Mouse (Mus musculus): ENCODE data around the gene Ghr. TPM values are rescaled to one million over a fixed set of nuclear protein-coding genes. Genes with fewer than 3 reads are reported as not detected.
A peak's percentile ranks its signal among the peaks of the same experiment; 100 is the strongest.

Gene Ghr
- polyA plus RNA-seq (2014; fragmentation: Nextera tagmentation; extraction: Ambion mirVana) = 133 and 139 TPM in 2 replicates

GRCm38 (mm10) chr15:3582807-3583636 is at the start of gene Ghr:
Gene Ghr, minus strand, starts transcription at chr15:3583492.
- Histone ChIP-seq H3K9ac (peak within 1 kb of the TSS; percentile 67), H3K36me3 (ENCODE audit: insufficient read depth) (no peaks in the 10 kb centered on the region), H3K4me1 (ENCODE audit: insufficient read depth) (peaks cover 27% of the 10 kb centered on the region), H3K9me3 (ENCODE audit: low read depth, low read length) (no peaks in the 10 kb centered on the region), H3K27me3 (ENCODE audit: insufficient read depth, low read length) (no peaks in the 10 kb centered on the region), H3K4me3 (ENCODE audit: low read depth, low read length) (peak within 1 kb of the TSS; percentile 62), H3K4me2 (peak within 1 kb of the TSS; percentile 69), H3K27ac (ENCODE audit: low read depth) (peak within 1 kb of the TSS; percentile 93)
- peak; percentile 84 for ATAC-seq (ENCODE audit: insufficient read depth)
- DNase-seq = peak; percentile 96
- WGBS = under 1% methylated on average over 50 of the region's 52 CpGs
- TF ChIP-seq CTCF (IDR thresholded peaks at IDR 0.05; ENCODE audit: low read depth) = peak; percentile 82

DNA sequence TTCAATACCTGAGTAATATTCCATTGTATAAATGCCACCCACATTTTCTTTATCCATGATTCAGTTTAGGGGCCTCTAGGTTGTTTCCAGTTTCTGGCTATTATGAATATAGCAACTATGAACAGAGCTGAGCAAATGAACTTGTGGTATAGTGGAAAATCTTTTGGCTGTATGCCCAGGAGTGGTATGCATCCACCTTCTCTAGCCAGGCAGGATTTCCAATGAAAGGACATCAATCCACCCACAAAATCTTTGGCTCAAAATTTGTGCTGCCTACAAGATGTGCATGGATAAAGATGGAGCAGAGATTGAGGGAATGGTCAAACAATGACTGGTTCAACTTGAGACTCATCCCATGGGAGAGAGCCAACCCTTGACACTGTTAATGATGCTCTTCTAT is 39.5 kb upstream of the Ghr start:
- no peaks in the 10 kb centered on the region for H3K36me3 ChIP-seq (ENCODE audit: insufficient read depth)
- ATAC-seq (ENCODE audit: insufficient read depth) (no peak), DNase-seq (peak; percentile 4)
- H3K4me2 ChIP-seq = no peak overlapping the region
- TF ChIP-seq CTCF (IDR thresholded peaks at IDR 0.05; ENCODE audit: low read depth) = no peak
- H3K9ac ChIP-seq = no peak overlapping the region
- no peak overlapping the region for H3K27ac ChIP-seq (ENCODE audit: low read depth)
- no peaks in the 10 kb centered on the region for H3K4me1 ChIP-seq (ENCODE audit: insufficient read depth)
- H3K9me3 ChIP-seq (ENCODE audit: low read depth, low read length) = no peaks in the 10 kb centered on the region
- H3K4me3 ChIP-seq (ENCODE audit: low read depth, low read length) = no peak overlapping the region
- H3K27me3 ChIP-seq (ENCODE audit: insufficient read depth, low read length) = no peaks in the 10 kb centered on the region

DNA sequence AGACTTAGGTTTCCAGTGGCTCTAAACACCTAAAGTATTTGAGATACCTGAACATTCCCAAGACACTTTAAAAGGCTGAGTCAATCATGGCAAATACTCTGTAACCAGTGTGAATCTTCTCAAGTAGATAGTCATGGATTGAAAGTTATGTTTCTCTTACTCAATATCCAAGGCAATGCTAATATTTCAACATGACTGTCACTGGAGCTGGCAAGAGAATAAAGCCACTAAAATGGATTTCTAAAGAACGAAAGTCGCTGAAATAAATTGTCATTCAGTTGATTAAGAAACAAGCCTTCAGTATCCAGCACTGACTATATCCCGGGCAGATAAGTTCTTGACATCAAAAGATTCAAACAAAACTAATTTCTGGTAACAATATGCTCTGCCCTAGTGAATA is 37.1 kb upstream of the Ghr start:
- no peak overlapping the region for H3K4me3 ChIP-seq (ENCODE audit: low read depth, low read length)
- no peak for TF ChIP-seq CTCF (IDR thresholded peaks at IDR 0.05; ENCODE audit: low read depth)
- no peaks in the 10 kb centered on the region for H3K36me3 ChIP-seq (ENCODE audit: insufficient read depth)
- ATAC-seq (ENCODE audit: insufficient read depth) (no peak), DNase-seq (peak; percentile 4)
- no peak overlapping the region for H3K4me2 ChIP-seq
- 69% methylated on average over 3 of the region's 3 CpGs for WGBS
- no peaks in the 10 kb centered on the region for H3K27me3 ChIP-seq (ENCODE audit: insufficient read depth, low read length)
- no peaks in the 10 kb centered on the region for H3K4me1 ChIP-seq (ENCODE audit: insufficient read depth)
- H3K9ac ChIP-seq = no peak overlapping the region
- H3K9me3 ChIP-seq (ENCODE audit: low read depth, low read length) = no peaks in the 10 kb centered on the region
- H3K27ac ChIP-seq (ENCODE audit: low read depth) = no peak overlapping the region

GRCm38 (mm10) chr15:3618311-3618710 is 35.0 kb upstream of the Ghr start:
- Histone ChIP-seq H3K4me3 (ENCODE audit: low read depth, low read length) (no peak overlapping the region), H3K9ac (no peak overlapping the region), H3K9me3 (ENCODE audit: low read depth, low read length) (no peaks in the 10 kb centered on the region), H3K4me2 (no peak overlapping the region), H3K27ac (ENCODE audit: low read depth) (no peak overlapping the region), H3K4me1 (ENCODE audit: insufficient read depth) (no peaks in the 10 kb centered on the region), H3K36me3 (ENCODE audit: insufficient read depth) (no peaks in the 10 kb centered on the region), H3K27me3 (ENCODE audit: insufficient read depth, low read length) (no peaks in the 10 kb centered on the region)
- DNase-seq = no peak
- no peak for ATAC-seq (ENCODE audit: insufficient read depth)
- 87% methylated on average over 3 of the region's 3 CpGs for WGBS
- TF ChIP-seq CTCF (IDR thresholded peaks at IDR 0.05; ENCODE audit: low read depth) = no peak

GRCm38 (mm10) chr15:3611961-3612360 is 28.7 kb upstream of the Ghr start:
- no peak for TF ChIP-seq CTCF (IDR thresholded peaks at IDR 0.05; ENCODE audit: low read depth)
- DNase-seq (no peak), ATAC-seq (ENCODE audit: insufficient read depth) (no peak)
- Histone ChIP-seq H3K4me3 (ENCODE audit: low read depth, low read length) (no peak overlapping the region), H3K9ac (no peak overlapping the region), H3K36me3 (ENCODE audit: insufficient read depth) (no peaks in the 10 kb centered on the region), H3K9me3 (ENCODE audit: low read depth, low read length) (no peaks in the 10 kb centered on the region), H3K4me1 (ENCODE audit: insufficient read depth) (no peaks in the 10 kb centered on the region), H3K4me2 (no peak overlapping the region), H3K27ac (ENCODE audit: low read depth) (no peak overlapping the region), H3K27me3 (ENCODE audit: insufficient read depth, low read length) (no peaks in the 10 kb centered on the region)

DNA sequence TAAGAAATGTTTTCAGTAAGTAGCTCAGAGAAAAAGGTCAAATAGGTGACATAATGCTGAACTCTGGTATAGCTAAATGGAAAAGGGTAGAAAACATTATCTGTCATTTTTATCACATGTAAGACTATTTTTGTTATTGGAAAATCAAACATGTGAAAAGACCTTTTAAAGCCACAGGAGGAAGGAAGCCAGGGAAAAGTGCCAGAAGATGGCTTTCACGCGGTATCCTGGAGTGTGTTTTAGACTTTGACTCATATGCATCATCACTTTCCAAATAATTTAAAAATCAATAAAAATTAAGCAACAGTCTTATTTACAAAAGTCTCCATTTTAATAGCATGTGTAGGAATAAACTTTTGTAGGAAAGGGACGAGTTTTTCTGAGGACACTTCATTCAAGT is 24.7 kb upstream of the Ghr start:
- Histone ChIP-seq H3K27ac (ENCODE audit: low read depth) (no peak overlapping the region), H3K9me3 (ENCODE audit: low read depth, low read length) (no peaks in the 10 kb centered on the region), H3K9ac (no peak overlapping the region), H3K36me3 (ENCODE audit: insufficient read depth) (no peaks in the 10 kb centered on the region), H3K4me1 (ENCODE audit: insufficient read depth) (no peaks in the 10 kb centered on the region), H3K4me2 (no peak overlapping the region), H3K27me3 (ENCODE audit: insufficient read depth, low read length) (no peaks in the 10 kb centered on the region), H3K4me3 (ENCODE audit: low read depth, low read length) (no peak overlapping the region)
- ATAC-seq (ENCODE audit: insufficient read depth) (no peak), DNase-seq (no peak)
- 73% methylated on average over 3 of the region's 3 CpGs for WGBS
- no peak for TF ChIP-seq CTCF (IDR thresholded peaks at IDR 0.05; ENCODE audit: low read depth)

DNA sequence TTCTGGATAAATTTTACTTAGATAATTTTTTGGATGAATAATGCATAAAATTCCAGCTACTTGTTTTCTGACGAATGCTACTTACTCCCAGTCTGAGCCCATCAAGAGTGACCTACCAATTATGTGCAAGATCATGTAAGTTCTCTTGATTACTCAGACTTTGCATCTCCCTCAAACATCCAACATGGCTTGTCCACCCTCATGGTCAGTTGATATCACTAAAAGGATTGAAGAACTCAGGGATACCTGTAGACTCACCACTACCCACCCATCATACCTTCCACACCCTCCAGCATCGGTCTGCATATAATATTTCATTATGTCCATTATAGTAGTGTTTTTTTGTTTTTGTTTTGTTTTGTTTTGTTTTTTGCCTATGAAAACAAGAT is 18.8 kb upstream of the Ghr start:
- no peak for ATAC-seq (ENCODE audit: insufficient read depth)
- WGBS = 78% methylated on average over 2 of the region's 2 CpGs
- DNase-seq = no peak

More for the DNA sequence above, 18.8 kb upstream of the Ghr start:
- Histone ChIP-seq H3K27me3 (ENCODE audit: insufficient read depth, low read length) (no peaks in the 10 kb centered on the region), H3K9ac (no peak overlapping the region), H3K4me2 (no peak overlapping the region), H3K4me3 (ENCODE audit: low read depth, low read length) (no peak overlapping the region), H3K27ac (ENCODE audit: low read depth) (no peak overlapping the region), H3K4me1 (ENCODE audit: insufficient read depth) (no peaks in the 10 kb centered on the region), H3K9me3 (ENCODE audit: low read depth, low read length) (no peaks in the 10 kb centered on the region), H3K36me3 (ENCODE audit: insufficient read depth) (no peaks in the 10 kb centered on the region)
- no peak for TF ChIP-seq CTCF (IDR thresholded peaks at IDR 0.05; ENCODE audit: low read depth)

Data from lung, embryonic 14.5 days (tissue).